Mouse (Mus musculus) myocyte (in vitro differentiated cells): Measurements from ENCODE around the gene Oxgr1.

Experiments
- E2F4 ChIP-seq: IDR thresholded peaks from one replicate; pipeline ENCODE4 v1.6.1; 2011; ENCODE audit warnings: mild to moderate bottlenecking, control low read depth, moderate library complexity; ENCODE audit not compliant: insufficient read depth
- MAX ChIP-seq: IDR thresholded peaks from one replicate; pipeline ENCODE4 v1.6.1; 2011; ENCODE audit warnings: low read depth, mild to moderate bottlenecking, control low read depth

DNA sequence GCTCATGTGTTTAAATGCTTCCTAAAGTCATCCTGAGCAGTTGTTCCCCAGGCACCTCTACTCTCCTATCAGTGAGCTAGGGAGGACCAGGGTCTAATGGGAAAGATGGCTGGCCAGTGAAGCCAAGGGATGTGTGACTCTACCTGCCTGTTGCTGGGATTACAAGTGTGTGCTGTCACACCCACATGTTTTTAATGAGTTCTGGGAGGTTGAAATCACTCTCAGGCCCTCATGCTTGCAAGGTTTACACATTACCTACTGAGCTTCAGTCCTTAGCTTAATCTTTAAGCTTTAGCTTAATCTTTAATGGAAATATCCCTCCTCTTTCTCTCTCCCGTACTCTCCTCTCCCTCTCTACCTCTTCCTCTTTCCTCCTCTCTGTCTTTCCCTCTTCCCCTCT lies 55.0 kb downstream of the Oxgr1 start:
- TF ChIP-seq MAX (no peak), E2F4 (no peak)
